Mouse (Mus musculus) CH12.LX (cell line): Measurements from ENCODE around the gene Diaph2. TPM values are rescaled to one million over a fixed set of nuclear protein-coding genes. Genes with fewer than 3 reads are reported as not detected.

ENCODE experiments used
- DNase-seq: peaks from one replicate; pipeline ENCODE4 v3.0.0-alpha.2; 2013; ENCODE audit errors: extremely low read depth
- H3K27ac ChIP-seq: 2 replicates; pipeline ENCODE4 v1.5.1; 2012; ENCODE audit warnings: low read depth, mild to moderate bottlenecking, control low read depth, moderate library complexity; ENCODE audit not compliant: insufficient read depth
- H3K27me3 ChIP-seq: replicated peaks from 2 replicates; pipeline ENCODE3; 2012; ENCODE audit warnings: inconsistent platforms
- H3K36me3 ChIP-seq, 2 experiments: replicated peaks in 1 of 2; 2 replicates each; pipeline versions ENCODE3 to v1.6.1; 2012; ENCODE audit warnings: inconsistent platforms in 1 of 2, low read length in 1 of 2, mild to moderate bottlenecking in 1 of 2, mixed read lengths in 1 of 2, moderate library complexity in 1 of 2; ENCODE audit not compliant: control insufficient read depth in 1 of 2, insufficient read depth in 1 of 2
- H3K4me1 ChIP-seq, 2 experiments: 2 replicates each; pipeline ENCODE4 v1.6.1; 2012; ENCODE audit warnings: inconsistent platforms in 1 of 2, moderate library complexity in 1 of 2; ENCODE audit not compliant: insufficient read depth in 2 of 2, control insufficient read depth in 1 of 2
- H3K4me2 ChIP-seq: 2 replicates; pipeline ENCODE4 v1.6.1; 2012; ENCODE audit warnings: low read depth, mild to moderate bottlenecking, control low read depth; ENCODE audit not compliant: poor library complexity, insufficient read depth, severe bottlenecking
- H3K4me3 ChIP-seq, 3 experiments: fragments of 150-350 bp in 1 of 3; sonication (generic) in 1 of 3; replicated peaks in 1 of 3; 2 replicates each; pipeline versions ENCODE3 to v1.5.1; 2011 to 2012; ENCODE audit warnings: low read depth in 2 of 3, low read length in 2 of 3, mild to moderate bottlenecking in 2 of 3, moderate library complexity in 2 of 3, control low read depth in 1 of 3, improper control_type of control experiment in 1 of 3, inconsistent platforms in 1 of 3, mixed read lengths in 1 of 3; ENCODE audit not compliant: poor library complexity in 1 of 3
- H3K79me2 ChIP-seq: replicated peaks from 2 replicates; pipeline ENCODE4 v1.6.1; 2012; ENCODE audit warnings: mild to moderate bottlenecking, moderate library complexity; ENCODE audit not compliant: control insufficient read depth, poor library complexity, insufficient read depth, severe bottlenecking; ENCODE audit errors: extremely low read depth
- H3K9ac ChIP-seq: 2 replicates; pipeline ENCODE4 v1.6.1; 2012; ENCODE audit warnings: low read depth, mild to moderate bottlenecking, control low read depth, moderate library complexity; ENCODE audit not compliant: insufficient read depth
- H3K9me3 ChIP-seq: replicated peaks from 2 replicates; pipeline ENCODE3; 2012; ENCODE audit warnings: low read length, inconsistent platforms, mixed read lengths
- CTCF ChIP-seq, 2 experiments: IDR thresholded peaks in 1 of 2; conservative IDR thresholded peaks in 1 of 2; 2 replicates each; pipeline ENCODE4 v1.5.1; 2011 to 2012; ENCODE audit warnings: low read depth in 2 of 2, low read length in 2 of 2, improper control_type of control experiment in 1 of 2, inconsistent platforms in 1 of 2, mild to moderate bottlenecking in 1 of 2, moderate library complexity in 1 of 2
- ELF1 ChIP-seq: IDR thresholded peaks from 2 replicates; pipeline ENCODE4 v1.6.1; 2014; ENCODE audit warnings: low read depth, mild to moderate bottlenecking, inconsistent platforms, low read length, improper control_type of control experiment
- ETS1 ChIP-seq: conservative IDR thresholded peaks from 2 replicates; pipeline ENCODE4 v1.6.1; 2012; ENCODE audit warnings: low read depth, mild to moderate bottlenecking, inconsistent platforms, low read length, improper control_type of control experiment, moderate library complexity
- GABPA ChIP-seq: IDR thresholded peaks from 2 replicates; pipeline ENCODE4 v1.6.1; 2012; ENCODE audit warnings: low read depth, low read length, improper control_type of control experiment, inconsistent platforms; ENCODE audit not compliant: insufficient replicate concordance
- HCFC1 ChIP-seq: IDR thresholded peaks from 2 replicates; pipeline ENCODE4 v1.6.1; 2012; ENCODE audit warnings: low read depth, mild to moderate bottlenecking, inconsistent platforms, low read length, improper control_type of control experiment
- IRF4 ChIP-seq: IDR thresholded peaks from 2 replicates; pipeline ENCODE4 v1.6.1; 2014; ENCODE audit warnings: low read depth, mild to moderate bottlenecking, inconsistent platforms, low read length, improper control_type of control experiment
- JUN ChIP-seq: IDR thresholded peaks from 2 replicates; pipeline ENCODE4 v1.6.1; 2011; ENCODE audit warnings: low read depth, mild to moderate bottlenecking, low read length, improper control_type of control experiment, moderate library complexity; ENCODE audit not compliant: insufficient read depth
- JUND ChIP-seq: conservative IDR thresholded peaks from 2 replicates; pipeline ENCODE4 v1.6.1; 2011; ENCODE audit warnings: low read depth, low read length, improper control_type of control experiment
- MAFK ChIP-seq: IDR thresholded peaks from 2 replicates; pipeline ENCODE4 v1.6.1; 2011; ENCODE audit warnings: low read length, improper control_type of control experiment; ENCODE audit not compliant: insufficient replicate concordance
- MAX ChIP-seq: IDR thresholded peaks from 2 replicates; pipeline ENCODE4 v1.6.1; 2011; ENCODE audit warnings: low read length, improper control_type of control experiment
- MEF2A ChIP-seq: IDR thresholded peaks from 2 replicates; pipeline ENCODE4 v1.6.1; 2014; ENCODE audit warnings: low read depth, mild to moderate bottlenecking, inconsistent platforms, low read length, improper control_type of control experiment, borderline replicate concordance
- MYC ChIP-seq: IDR thresholded peaks from 2 replicates; pipeline ENCODE4 v1.6.1; 2011; ENCODE audit warnings: low read depth, mild to moderate bottlenecking, improper control_type of control experiment, low read length
- NELFE ChIP-seq: IDR thresholded peaks from 2 replicates; pipeline ENCODE4 v1.6.1; 2011; ENCODE audit warnings: low read depth, low read length, improper control_type of control experiment
- PAX5 ChIP-seq: IDR thresholded peaks from 2 replicates; pipeline ENCODE4 v1.6.1; 2012; ENCODE audit warnings: low read length, inconsistent platforms, mixed read lengths
- RAD21 ChIP-seq: IDR thresholded peaks from 2 replicates; pipeline ENCODE4 v1.6.1; 2011; ENCODE audit warnings: low read depth, mild to moderate bottlenecking, low read length, improper control_type of control experiment, moderate library complexity
- SIN3A ChIP-seq: IDR thresholded peaks from 2 replicates; pipeline ENCODE4 v1.6.1; 2012; ENCODE audit warnings: low read length, improper control_type of control experiment, inconsistent platforms
- SMC3 ChIP-seq: IDR thresholded peaks from 2 replicates; pipeline ENCODE4 v1.6.1; 2011; ENCODE audit warnings: low read depth, low read length, improper control_type of control experiment
- TBP ChIP-seq: conservative IDR thresholded peaks from 2 replicates; pipeline ENCODE4 v1.6.1; 2011; ENCODE audit warnings: low read depth, low read length, improper control_type of control experiment
- TCF12 ChIP-seq: IDR thresholded peaks from 2 replicates; pipeline ENCODE4 v1.6.1; 2014; ENCODE audit warnings: low read depth, mild to moderate bottlenecking, inconsistent platforms, low read length, improper control_type of control experiment
- dilution Hi-C: fragments of 300-500 bp; cut with MboI; formaldehyde crosslinking; loops from 2 replicates; pipeline ENCODE4 v1.14.3; 2020; ENCODE audit warnings: low sequenced_read_pairs; ENCODE audit not compliant: extremely low pct_unique_long_range_greater_than_20kb, extremely low pct_ligation_motif_present
- in situ Hi-C: fragments of 300-500 bp; cut with MboI; formaldehyde crosslinking; loops from 3 replicates; pipeline ENCODE4 v1.14.3; 2019; ENCODE audit warnings: low sequenced_read_pairs, low pct_ligation_motif_present, low pct_unique_long_range_greater_than_20kb, mixed read lengths
- polyA plus RNA-seq: library from polyadenylated mRNA; unstranded; fragments of >175 nt; gene quantifications from 2 replicates; pipeline ENCODE4 v1.2.1, GENCODE M21; 2012; ENCODE audit warnings: low read depth; ENCODE audit not compliant: insufficient read length
- total RNA-seq, 2 experiments: library from RNA; depleted of rRNA; stranded (reverse); fragments of 300-350 nt in 1 of 2; fragments of >200 nt in 1 of 2; gene quantifications; 2 replicates each; pipeline ENCODE4 v1.2.3; 2012 to 2014

Diaph2 gene
- total and polyA plus RNA-seq, 3 experiments: not detected

GRCm38 (mm10) chrX:130423134-130423533 lies 673.6 kb downstream of the Diaph2 start:
- dilution Hi-C loops: no loop called here
- Histone ChIP-seq H3K79me2 (no peaks in the 10 kb centered on the region), H3K27ac (no peak overlapping the region), H3K4me1 (no peaks in the 10 kb centered on the region), H3K27me3 (no peaks in the 10 kb centered on the region), H3K36me3 (no peaks in the 10 kb centered on the region), H3K4me3 (no peak overlapping the region), H3K9me3 (no peaks in the 10 kb centered on the region), H3K4me2 (no peak overlapping the region), H3K9ac (no peak overlapping the region)
- no peak for TF ChIP-seq MEF2A
- in situ Hi-C loops: no loop called here
- no peak for DNase-seq

GRCm38 (mm10) chrX:130451822-130452487 lies 702.4 kb downstream of the Diaph2 start:
- Histone ChIP-seq H3K27ac (no peak overlapping the region), H3K4me1 (no peaks in the 10 kb centered on the region), H3K27me3 (no peaks in the 10 kb centered on the region), H3K9me3 (no peaks in the 10 kb centered on the region), H3K4me3 (no peak overlapping the region), H3K9ac (no peak overlapping the region), H3K36me3 (no peaks in the 10 kb centered on the region), H3K79me2 (no peaks in the 10 kb centered on the region), H3K4me2 (no peak overlapping the region)
- dilution Hi-C loops (no loop called here), in situ Hi-C loops (no loop called here)
- TF ChIP-seq MEF2A: no peak
- TF ChIP-seq MYC: no peak
- TF ChIP-seq JUND: no peak
- TF ChIP-seq RAD21: no peak
- TF ChIP-seq ELF1: no peak
- no peak for TF ChIP-seq SMC3
- TF ChIP-seq GABPA: no peak
- TF ChIP-seq SIN3A: no peak
- no peak for TF ChIP-seq TBP
- no peak for TF ChIP-seq PAX5
- no peak for TF ChIP-seq HCFC1
- no peak for TF ChIP-seq CTCF (conservative IDR thresholded peaks at IDR 0.05 in 1 of 2, IDR thresholded peaks at IDR 0.05 in 1 of 2; ENCODE audit: low read depth in 2 of 2, low read length in 2 of 2)
- TF ChIP-seq ETS1: no peak
- no peak for TF ChIP-seq JUN
- no peak for TF ChIP-seq IRF4
- no peak for TF ChIP-seq NELFE
- TF ChIP-seq MAFK: no peak
- TF ChIP-seq MAX: no peak
- TF ChIP-seq TCF12: no peak
- no peak for DNase-seq
